Mouse (Mus musculus) CH12.LX (cell line): ENCODE measurements around the gene Dgkz. TPM values are rescaled to one million over a fixed set of nuclear protein-coding genes. Genes with fewer than 3 reads are reported as not detected.

Experiments
- DNase-seq: peaks from one replicate; pipeline ENCODE4 v3.0.0-alpha.2; 2013; ENCODE audit errors: extremely low read depth
- H3K27ac ChIP-seq: 2 replicates; pipeline ENCODE4 v1.5.1; 2012; ENCODE audit warnings: low read depth, mild to moderate bottlenecking, control low read depth, moderate library complexity; ENCODE audit not compliant: insufficient read depth
- H3K27me3 ChIP-seq: replicated peaks from 2 replicates; pipeline ENCODE3; 2012; ENCODE audit warnings: inconsistent platforms
- H3K36me3 ChIP-seq, 2 experiments: replicated peaks in 1 of 2; 2 replicates each; pipeline versions ENCODE3 to v1.6.1; 2012; ENCODE audit warnings: inconsistent platforms in 1 of 2, low read length in 1 of 2, mild to moderate bottlenecking in 1 of 2, mixed read lengths in 1 of 2, moderate library complexity in 1 of 2; ENCODE audit not compliant: control insufficient read depth in 1 of 2, insufficient read depth in 1 of 2
- H3K4me1 ChIP-seq, 2 experiments: 2 replicates each; pipeline ENCODE4 v1.6.1; 2012; ENCODE audit warnings: inconsistent platforms in 1 of 2, moderate library complexity in 1 of 2; ENCODE audit not compliant: insufficient read depth in 2 of 2, control insufficient read depth in 1 of 2
- H3K4me2 ChIP-seq: 2 replicates; pipeline ENCODE4 v1.6.1; 2012; ENCODE audit warnings: low read depth, mild to moderate bottlenecking, control low read depth; ENCODE audit not compliant: poor library complexity, insufficient read depth, severe bottlenecking
- H3K4me3 ChIP-seq, 3 experiments: fragments of 150-350 bp in 1 of 3; sonication (generic) in 1 of 3; replicated peaks in 1 of 3; 2 replicates each; pipeline versions ENCODE3 to v1.5.1; 2011 to 2012; ENCODE audit warnings: low read depth in 2 of 3, low read length in 2 of 3, mild to moderate bottlenecking in 2 of 3, moderate library complexity in 2 of 3, control low read depth in 1 of 3, improper control_type of control experiment in 1 of 3, inconsistent platforms in 1 of 3, mixed read lengths in 1 of 3; ENCODE audit not compliant: poor library complexity in 1 of 3
- H3K79me2 ChIP-seq: replicated peaks from 2 replicates; pipeline ENCODE4 v1.6.1; 2012; ENCODE audit warnings: mild to moderate bottlenecking, moderate library complexity; ENCODE audit not compliant: control insufficient read depth, poor library complexity, insufficient read depth, severe bottlenecking; ENCODE audit errors: extremely low read depth
- H3K9ac ChIP-seq: 2 replicates; pipeline ENCODE4 v1.6.1; 2012; ENCODE audit warnings: low read depth, mild to moderate bottlenecking, control low read depth, moderate library complexity; ENCODE audit not compliant: insufficient read depth
- H3K9me3 ChIP-seq: replicated peaks from 2 replicates; pipeline ENCODE3; 2012; ENCODE audit warnings: low read length, inconsistent platforms, mixed read lengths
- BHLHE40 ChIP-seq: IDR thresholded peaks from 2 replicates; pipeline ENCODE4 v1.6.1; 2011; ENCODE audit warnings: mild to moderate bottlenecking, low read depth, low read length, improper control_type of control experiment
- CHD1 ChIP-seq: IDR thresholded peaks from 2 replicates; pipeline ENCODE4 v1.6.1; 2012; ENCODE audit warnings: low read depth, low read length, improper control_type of control experiment, inconsistent platforms
- CTCF ChIP-seq, 2 experiments: IDR thresholded peaks in 1 of 2; conservative IDR thresholded peaks in 1 of 2; 2 replicates each; pipeline ENCODE4 v1.5.1; 2011 to 2012; ENCODE audit warnings: low read depth in 2 of 2, low read length in 2 of 2, improper control_type of control experiment in 1 of 2, inconsistent platforms in 1 of 2, mild to moderate bottlenecking in 1 of 2, moderate library complexity in 1 of 2
- ELF1 ChIP-seq: IDR thresholded peaks from 2 replicates; pipeline ENCODE4 v1.6.1; 2014; ENCODE audit warnings: low read depth, mild to moderate bottlenecking, inconsistent platforms, low read length, improper control_type of control experiment
- JUND ChIP-seq: conservative IDR thresholded peaks from 2 replicates; pipeline ENCODE4 v1.6.1; 2011; ENCODE audit warnings: low read depth, low read length, improper control_type of control experiment
- MAFK ChIP-seq: IDR thresholded peaks from 2 replicates; pipeline ENCODE4 v1.6.1; 2011; ENCODE audit warnings: low read length, improper control_type of control experiment; ENCODE audit not compliant: insufficient replicate concordance
- MEF2A ChIP-seq: IDR thresholded peaks from 2 replicates; pipeline ENCODE4 v1.6.1; 2014; ENCODE audit warnings: low read depth, mild to moderate bottlenecking, inconsistent platforms, low read length, improper control_type of control experiment, borderline replicate concordance
- PAX5 ChIP-seq: IDR thresholded peaks from 2 replicates; pipeline ENCODE4 v1.6.1; 2012; ENCODE audit warnings: low read length, inconsistent platforms, mixed read lengths
- RCOR1 ChIP-seq: conservative IDR thresholded peaks from 2 replicates; pipeline ENCODE4 v1.6.1; 2012; ENCODE audit warnings: low read depth, mild to moderate bottlenecking, inconsistent platforms, low read length, improper control_type of control experiment
- SIN3A ChIP-seq: IDR thresholded peaks from 2 replicates; pipeline ENCODE4 v1.6.1; 2012; ENCODE audit warnings: low read length, improper control_type of control experiment, inconsistent platforms
- SMC3 ChIP-seq: IDR thresholded peaks from 2 replicates; pipeline ENCODE4 v1.6.1; 2011; ENCODE audit warnings: low read depth, low read length, improper control_type of control experiment
- USF2 ChIP-seq: conservative IDR thresholded peaks from 2 replicates; pipeline ENCODE4 v1.6.1; 2011; ENCODE audit warnings: low read depth, low read length, improper control_type of control experiment
- ZMIZ1 ChIP-seq: IDR thresholded peaks from 2 replicates; pipeline ENCODE4 v1.6.1; 2012; ENCODE audit warnings: low read depth, mild to moderate bottlenecking, inconsistent platforms, low read length, improper control_type of control experiment
- dilution Hi-C: fragments of 300-500 bp; cut with MboI; formaldehyde crosslinking; loops from 2 replicates; pipeline ENCODE4 v1.14.3; 2020; ENCODE audit warnings: low sequenced_read_pairs; ENCODE audit not compliant: extremely low pct_unique_long_range_greater_than_20kb, extremely low pct_ligation_motif_present
- in situ Hi-C: fragments of 300-500 bp; cut with MboI; formaldehyde crosslinking; loops from 3 replicates; pipeline ENCODE4 v1.14.3; 2019; ENCODE audit warnings: low sequenced_read_pairs, low pct_ligation_motif_present, low pct_unique_long_range_greater_than_20kb, mixed read lengths
- polyA plus RNA-seq: library from polyadenylated mRNA; unstranded; fragments of >175 nt; gene quantifications from 2 replicates; pipeline ENCODE4 v1.2.1, GENCODE M21; 2012; ENCODE audit warnings: low read depth; ENCODE audit not compliant: insufficient read length
- total RNA-seq, 2 experiments: library from RNA; depleted of rRNA; stranded (reverse); fragments of 300-350 nt in 1 of 2; fragments of >200 nt in 1 of 2; gene quantifications; 2 replicates each; pipeline ENCODE4 v1.2.3; 2012 to 2014

Gene Dgkz
- total and polyA plus RNA-seq, 3 experiments = 38.6 to 60.2 (median 50.4) TPM

DNA sequence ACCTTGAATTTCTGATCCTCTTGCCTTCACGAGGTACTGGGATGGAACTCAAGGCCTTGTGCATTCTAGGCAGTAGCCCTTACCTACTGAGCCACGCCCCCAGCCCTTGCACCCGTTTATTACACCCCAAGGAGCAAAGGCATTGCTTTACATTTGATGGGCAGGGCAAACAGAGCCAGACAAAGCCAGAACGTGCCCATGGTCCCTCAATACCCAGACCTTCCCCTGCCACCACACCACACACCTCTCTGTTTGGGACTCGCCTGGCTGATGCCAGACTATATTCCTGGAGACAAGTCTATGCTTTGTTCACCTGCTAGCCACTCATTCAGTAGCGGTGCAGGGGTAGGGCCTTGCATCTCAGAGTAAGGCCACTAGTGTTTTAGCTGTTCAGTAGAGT lies 30.8 kb upstream of the Dgkz start:
- Histone ChIP-seq H3K27me3 (peaks cover 78% of the 10 kb centered on the region), H3K9ac (no peak overlapping the region), H3K79me2 (no peaks in the 10 kb centered on the region), H3K27ac (no peak overlapping the region), H3K4me3 (no peak overlapping the region), H3K4me1 (peaks cover 3 to 13% of the 10 kb centered on the region in 2 experiments; a peak in 3 of 4 replicates), H3K36me3 (no peaks in the 10 kb centered on the region), H3K4me2 (no peak overlapping the region), H3K9me3 (no peaks in the 10 kb centered on the region)
- dilution Hi-C loops (no loop called here), in situ Hi-C loops (loop anchor here (5.0 kb wide), 1 partner anchor 36 kb away; no protein-coding TSS in a partner anchor)
- TF ChIP-seq RCOR1 (no peak), PAX5 (no peak), JUND (no peak), ELF1 (no peak), MEF2A (no peak), SIN3A (no peak), CTCF (conservative IDR thresholded peaks at IDR 0.05 in 1 of 2, IDR thresholded peaks at IDR 0.05 in 1 of 2; ENCODE audit: low read depth in 2 of 2, low read length in 2 of 2) (no peak), BHLHE40 (no peak), MAFK (no peak)
- DNase-seq = no peak

- Histone ChIP-seq H3K79me2 (no peaks in the 10 kb centered on the region), H3K4me3 (no peak overlapping the region), H3K9me3 (no peaks in the 10 kb centered on the region), H3K9ac (no peak overlapping the region), H3K4me2 (no peak overlapping the region), H3K27ac (no peak overlapping the region), H3K27me3 (peaks cover 77% of the 10 kb centered on the region), H3K36me3 (no peaks in the 10 kb centered on the region), H3K4me1 (peaks cover 3 to 13% of the 10 kb centered on the region in 2 experiments; a peak in 3 of 4 replicates)
- in situ Hi-C loops (loop anchor here (5.0 kb wide), 1 partner anchor 38 kb away; no protein-coding TSS in a partner anchor), dilution Hi-C loops (no loop called here)
- DNase-seq = no peak
- TF ChIP-seq CHD1 (no peak), SMC3 (no peak), ELF1 (no peak), ZMIZ1 (no peak), JUND (no peak), USF2 (no peak), BHLHE40 (no peak), MAFK (no peak)
Observed at GRCm38 (mm10) chr2:92004617-92005016, 29.0 kb upstream of the Dgkz start.
